Mouse (Mus musculus): ENCODE measurements at regions not wholly inside any gene's neighbourhood (a gene's known extent, or its start where the extent isn't known, plus 50 kb on each side); places are given as distances from the start of the nearest gene placed in this dataset.

GRCm38 (mm10) chr1:177589656-177590055 lies 140.0 kb upstream of the 1700016C15Rik start:
- TF ChIP-seq POLR2A (IDR thresholded peaks at IDR 0.05; ENCODE audit: borderline replicate concordance, low read depth, low read length) (no peak), CTCF (IDR thresholded peaks at IDR 0.05; ENCODE audit: low read depth, low read length) (no peak)
- peaks cover 3% of the 10 kb centered on the region for H3K4me1 ChIP-seq (ENCODE audit: control insufficient read depth, insufficient read depth, low read length)
- no peak overlapping the region for H3K4me3 ChIP-seq (ENCODE audit: insufficient read depth, low read length)
- no peak overlapping the region for H3K27ac ChIP-seq (ENCODE audit: insufficient read depth, low read depth, low read length)

GRCm38 (mm10) chr1:177591742-177592141 lies 137.9 kb upstream of the 1700016C15Rik start:
- no peak overlapping the region for H3K4me3 ChIP-seq (ENCODE audit: insufficient read depth, low read length)
- no peak overlapping the region for H3K27ac ChIP-seq (ENCODE audit: insufficient read depth, low read depth, low read length)
- no peak for TF ChIP-seq POLR2A (IDR thresholded peaks at IDR 0.05; ENCODE audit: borderline replicate concordance, low read depth, low read length)
- no peak for TF ChIP-seq CTCF (IDR thresholded peaks at IDR 0.05; ENCODE audit: low read depth, low read length)
- peaks cover 3% of the 10 kb centered on the region for H3K4me1 ChIP-seq (ENCODE audit: control insufficient read depth, insufficient read depth, low read length)

GRCm38 (mm10) chr1:177592337-177592736 lies 137.3 kb upstream of the 1700016C15Rik start:
- H3K4me3 ChIP-seq (ENCODE audit: insufficient read depth, low read length), result no peak overlapping the region

GRCm38 (mm10) chr1:177594341-177594740 lies 135.3 kb upstream of the 1700016C15Rik start:
- no peak overlapping the region for H3K4me3 ChIP-seq (ENCODE audit: insufficient read depth, low read length)
- peaks cover under 1% of the 10 kb centered on the region; the same call in 1 of the 2 replicates for H3K4me1 ChIP-seq (ENCODE audit: control insufficient read depth, insufficient read depth, low read length)
- H3K27ac ChIP-seq (ENCODE audit: insufficient read depth, low read depth, low read length), result no peak overlapping the region
- TF ChIP-seq CTCF (IDR thresholded peaks at IDR 0.05; ENCODE audit: low read depth, low read length), result no peak
- no peak for TF ChIP-seq POLR2A (IDR thresholded peaks at IDR 0.05; ENCODE audit: borderline replicate concordance, low read depth, low read length)

More at GRCm38 (mm10) chr1:177592337-177592736, 137.3 kb upstream of the 1700016C15Rik start:
- TF ChIP-seq POLR2A (IDR thresholded peaks at IDR 0.05; ENCODE audit: borderline replicate concordance, low read depth, low read length) (no peak), CTCF (IDR thresholded peaks at IDR 0.05; ENCODE audit: low read depth, low read length) (no peak)
- peaks cover 3% of the 10 kb centered on the region for H3K4me1 ChIP-seq (ENCODE audit: control insufficient read depth, insufficient read depth, low read length)
- H3K27ac ChIP-seq (ENCODE audit: insufficient read depth, low read depth, low read length), result no peak overlapping the region

GRCm38 (mm10) chr1:177595326-177595914 lies 134.2 kb upstream of the 1700016C15Rik start:
- Histone ChIP-seq H3K4me1 (ENCODE audit: control insufficient read depth, insufficient read depth, low read length) (no peaks in the 10 kb centered on the region), H3K27ac (ENCODE audit: insufficient read depth, low read depth, low read length) (no peak overlapping the region), H3K4me3 (ENCODE audit: insufficient read depth, low read length) (no peak overlapping the region)
- TF ChIP-seq POLR2A (IDR thresholded peaks at IDR 0.05; ENCODE audit: borderline replicate concordance, low read depth, low read length) (no peak), CTCF (IDR thresholded peaks at IDR 0.05; ENCODE audit: low read depth, low read length) (no peak)

GRCm38 (mm10) chr1:177597036-177597435 lies 132.6 kb upstream of the 1700016C15Rik start:
- H3K4me3 ChIP-seq (ENCODE audit: insufficient read depth, low read length), result no peak overlapping the region
- no peak overlapping the region for H3K27ac ChIP-seq (ENCODE audit: insufficient read depth, low read depth, low read length)
- TF ChIP-seq POLR2A (IDR thresholded peaks at IDR 0.05; ENCODE audit: borderline replicate concordance, low read depth, low read length) (no peak), CTCF (IDR thresholded peaks at IDR 0.05; ENCODE audit: low read depth, low read length) (no peak)

GRCm38 (mm10) chr1:177605353-177605969 lies 124.2 kb upstream of the 1700016C15Rik start:
- Histone ChIP-seq H3K4me3 (ENCODE audit: insufficient read depth, low read length) (no peak overlapping the region), H3K27ac (ENCODE audit: insufficient read depth, low read depth, low read length) (no peak overlapping the region), H3K4me1 (ENCODE audit: control insufficient read depth, insufficient read depth, low read length) (no peaks in the 10 kb centered on the region)
- no peak for TF ChIP-seq POLR2A (IDR thresholded peaks at IDR 0.05; ENCODE audit: borderline replicate concordance, low read depth, low read length)

More at GRCm38 (mm10) chr1:177597036-177597435, 132.6 kb upstream of the 1700016C15Rik start:
- no peaks in the 10 kb centered on the region for H3K4me1 ChIP-seq (ENCODE audit: control insufficient read depth, insufficient read depth, low read length)

GRCm38 (mm10) chr1:177607565-177607964 lies 122.0 kb upstream of the 1700016C15Rik start:
- Histone ChIP-seq H3K4me1 (ENCODE audit: control insufficient read depth, insufficient read depth, low read length) (no peaks in the 10 kb centered on the region), H3K27ac (ENCODE audit: insufficient read depth, low read depth, low read length) (no peak overlapping the region), H3K4me3 (ENCODE audit: insufficient read depth, low read length) (no peak overlapping the region)
- TF ChIP-seq CTCF (IDR thresholded peaks at IDR 0.05; ENCODE audit: low read depth, low read length) (no peak), POLR2A (IDR thresholded peaks at IDR 0.05; ENCODE audit: borderline replicate concordance, low read depth, low read length) (no peak)

- Histone ChIP-seq H3K27ac (ENCODE audit: insufficient read depth, low read depth, low read length) (no peak overlapping the region), H3K4me1 (ENCODE audit: control insufficient read depth, insufficient read depth, low read length) (no peaks in the 10 kb centered on the region), H3K4me3 (ENCODE audit: insufficient read depth, low read length) (no peak overlapping the region)
- TF ChIP-seq CTCF (IDR thresholded peaks at IDR 0.05; ENCODE audit: low read depth, low read length) (no peak), POLR2A (IDR thresholded peaks at IDR 0.05; ENCODE audit: borderline replicate concordance, low read depth, low read length) (no peak)
Measured at GRCm38 (mm10) chr1:177608551-177609020, 121.0 kb upstream of the 1700016C15Rik start.

- H3K4me3 ChIP-seq (ENCODE audit: insufficient read depth, low read length), result no peak overlapping the region
- no peak overlapping the region for H3K27ac ChIP-seq (ENCODE audit: insufficient read depth, low read depth, low read length)
- no peak for TF ChIP-seq CTCF (IDR thresholded peaks at IDR 0.05; ENCODE audit: low read depth, low read length)
- no peak for TF ChIP-seq POLR2A (IDR thresholded peaks at IDR 0.05; ENCODE audit: borderline replicate concordance, low read depth, low read length)
- H3K4me1 ChIP-seq (ENCODE audit: control insufficient read depth, insufficient read depth, low read length), result peaks cover 2% of the 10 kb centered on the region
Measured at GRCm38 (mm10) chr1:177609226-177609625, 120.4 kb upstream of the 1700016C15Rik start.

All from bone marrow macrophage, adult 2 months (primary cell).